Mouse (Mus musculus) Patski (cell line): ENCODE data around the gene Dclre1b. TPM values are rescaled to one million over a fixed set of nuclear protein-coding genes. Genes with fewer than 3 reads are reported as not detected.

Experiments
- ATAC-seq: fragments of 100-300 bp; one replicate; pipeline ENCODE4 v1.8.0; 2021
- CTCF ChIA-PET: fragments of 350-600 bp; sonication (Branson Sonifier 250); formaldehyde crosslinking; loops from one replicate; lab custom pipeline; 2022; ENCODE audit warnings: inconsistent platforms; lab: Charles Lee
- POLR2A ChIA-PET: fragments of 350-600 bp; sonication (Branson Sonifier 250); formaldehyde crosslinking; loops from one replicate; lab custom pipeline; 2022; ENCODE audit warnings: antibody characterized with exemption, inconsistent platforms; lab: Charles Lee
- DNase-seq: peaks from one replicate; pipeline ENCODE4 v3.0.0-alpha.2; 2011; ENCODE audit warnings: low read depth, low spot score
- H3K27me3 ChIP-seq: fragments of 371-371 bp; one replicate; pipeline ENCODE4 v1.5.1; 2021
- CTCF ChIP-seq: fragments of 100-300 bp; IDR thresholded peaks from one replicate; pipeline ENCODE4 v1.5.1; 2021
- in situ Hi-C: fragments of 300-500 bp; cut with MboI; formaldehyde crosslinking; loops from 3 replicates; pipeline ENCODE4 v1.11.1; 2018; ENCODE audit warnings: low pct_unique_long_range_greater_than_20kb, mixed read lengths
- polyA plus RNA-seq: library from polyadenylated mRNA; unstranded; gene quantifications from one replicate; pipeline ENCODE4 v1.2.3, GENCODE M21; 2021

The Dclre1b gene
- polyA plus RNA-seq, 1 experiment from 2014 or later, result 12.0 TPM

GRCm38 (mm10) chr3:103777940-103778339 is 31.3 kb downstream of the Dclre1b start:
- no peaks in the 10 kb centered on the region for H3K27me3 ChIP-seq
- DNase-seq (no peak), ATAC-seq (no peak)
- in situ Hi-C loops, result no loop called here
- no peak for TF ChIP-seq CTCF
- ChIA-PET POLR2A (interaction anchor here (2.0 kb wide), 1 partner anchor 12 kb away, joined by 4 read pairs; no protein-coding TSS in a partner anchor), CTCF (interaction anchor here (1.4 to 2.9 kb wide), 2 partner anchors 9 to 11 kb away, joined by 4 to 9 read pairs; no protein-coding TSS in a partner anchor)

- TF ChIP-seq CTCF, result no peak
- H3K27me3 ChIP-seq, result no peaks in the 10 kb centered on the region
- DNase-seq (no peak), ATAC-seq (no peak)
- in situ Hi-C loops, result no loop called here
- POLR2A ChIA-PET, result no interaction called here
- CTCF ChIA-PET, result interaction anchor here (0.9 to 1.9 kb wide), 7 partner anchors 9 to 28 kb away, joined by 3 to 8 read pairs (median 4); no protein-coding TSS in a partner anchor
Observed at GRCm38 (mm10) chr3:103774009-103774408, 35.2 kb downstream of the Dclre1b start.

- ChIA-PET POLR2A (interaction anchor here (0.8 to 1.0 kb wide), 3 partner anchors 9 to 16 kb away, joined by 3 to 4 read pairs (median 3); no protein-coding TSS in a partner anchor), CTCF (interaction anchor here (0.8 to 2.4 kb wide), 9 partner anchors 9 to 47 kb away, joined by 3 to 12 read pairs (median 4); no protein-coding TSS in a partner anchor)
- in situ Hi-C loops, result no loop called here
- no peaks in the 10 kb centered on the region for H3K27me3 ChIP-seq
- TF ChIP-seq CTCF, result no peak
- DNase-seq (no peak), ATAC-seq (no peak)
Observed at GRCm38 (mm10) chr3:103773508-103773907, 35.7 kb downstream of the Dclre1b start.

DNA sequence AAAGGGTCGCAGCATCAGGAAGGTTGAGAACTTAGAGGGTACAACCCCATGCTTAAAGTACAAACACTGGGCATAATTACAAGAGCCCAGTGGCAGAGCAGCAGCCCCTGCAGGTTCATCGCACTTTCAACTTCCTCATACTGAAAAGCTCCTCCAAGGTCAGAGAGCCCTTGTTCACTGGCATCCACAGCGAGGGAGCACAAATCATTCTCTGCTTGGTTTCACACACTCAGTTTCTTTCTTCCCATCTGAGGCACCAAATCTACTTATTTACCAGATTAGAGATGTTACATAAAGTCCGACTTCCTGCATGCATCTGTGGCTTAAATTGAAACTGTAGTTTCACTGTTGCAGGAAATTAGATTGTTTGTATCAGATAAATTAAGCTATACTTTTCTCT is 36.4 kb downstream of the Dclre1b start:
- TF ChIP-seq CTCF, result no peak
- POLR2A ChIA-PET, result interaction anchor here (0.8 to 1.0 kb wide), 3 partner anchors 10 to 16 kb away, joined by 3 to 4 read pairs (median 3); no protein-coding TSS in a partner anchor
- DNase-seq (no peak), ATAC-seq (no peak)
- CTCF ChIA-PET, result interaction anchor here (0.8 to 2.4 kb wide), 12 partner anchors 10 to 323 kb away, joined by 3 to 12 read pairs (median 4); no protein-coding TSS in a partner anchor
- in situ Hi-C loops, result no loop called here
- H3K27me3 ChIP-seq, result no peaks in the 10 kb centered on the region

DNA sequence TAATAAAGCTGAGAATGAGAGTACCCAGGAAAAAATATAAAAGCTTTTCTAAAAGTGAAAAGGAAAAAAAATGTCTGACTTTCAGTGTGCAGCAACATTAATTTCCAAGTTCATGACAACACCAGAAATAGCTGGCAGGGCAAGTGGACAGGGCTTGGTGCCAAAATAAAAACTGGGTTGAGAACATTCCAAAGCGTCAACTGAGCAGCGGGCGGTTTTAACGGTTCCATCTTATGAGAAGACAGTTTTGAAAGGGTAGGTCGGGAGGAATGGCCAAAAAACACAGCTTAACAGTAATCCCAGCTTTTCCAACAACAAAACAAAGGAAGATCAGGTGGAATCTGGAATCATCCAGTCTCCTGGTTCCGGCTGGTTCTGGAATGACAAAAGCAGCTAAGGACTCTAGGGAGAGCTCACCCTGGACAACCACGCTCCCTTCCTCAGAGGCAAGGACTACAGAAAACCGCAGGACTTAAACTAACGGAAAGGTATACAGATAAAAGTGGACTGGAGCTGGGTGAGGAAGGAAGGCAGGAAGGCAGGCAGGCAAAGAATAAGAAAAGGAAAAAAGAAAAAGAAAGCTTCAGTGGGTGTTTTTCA is 37.6 kb downstream of the Dclre1b start:
- no peak for TF ChIP-seq CTCF
- in situ Hi-C loops, result no loop called here
- peak; percentile 74 for ATAC-seq
- ChIA-PET POLR2A (interaction anchor here (0.5 to 1.2 kb wide), 6 partner anchors 9 to 833 kb away, joined by 3 to 4 read pairs (median 4); no protein-coding TSS in a partner anchor), CTCF (interaction anchor here (0.9 to 2.4 kb wide), 11 partner anchors 11 to 322 kb away, joined by 3 to 12 read pairs (median 4); partner anchors contain the start of gene Olfml3)
- DNase-seq, result peak; percentile 75
- H3K27me3 ChIP-seq, result no peaks in the 10 kb centered on the region

- H3K27me3 ChIP-seq, result no peaks in the 10 kb centered on the region
- no peak for TF ChIP-seq CTCF
- CTCF ChIA-PET, result interaction anchor here (1.1 to 3.7 kb wide), 6 partner anchors 8 to 384 kb away, joined by 3 to 16 read pairs (median 4); no protein-coding TSS in a partner anchor
- POLR2A ChIA-PET, result no interaction called here
- ATAC-seq, result no peak
- DNase-seq, result no peak
- in situ Hi-C loops, result no loop called here
Observed at GRCm38 (mm10) chr3:103766789-103767188, 42.5 kb downstream of the Dclre1b start.

DNA sequence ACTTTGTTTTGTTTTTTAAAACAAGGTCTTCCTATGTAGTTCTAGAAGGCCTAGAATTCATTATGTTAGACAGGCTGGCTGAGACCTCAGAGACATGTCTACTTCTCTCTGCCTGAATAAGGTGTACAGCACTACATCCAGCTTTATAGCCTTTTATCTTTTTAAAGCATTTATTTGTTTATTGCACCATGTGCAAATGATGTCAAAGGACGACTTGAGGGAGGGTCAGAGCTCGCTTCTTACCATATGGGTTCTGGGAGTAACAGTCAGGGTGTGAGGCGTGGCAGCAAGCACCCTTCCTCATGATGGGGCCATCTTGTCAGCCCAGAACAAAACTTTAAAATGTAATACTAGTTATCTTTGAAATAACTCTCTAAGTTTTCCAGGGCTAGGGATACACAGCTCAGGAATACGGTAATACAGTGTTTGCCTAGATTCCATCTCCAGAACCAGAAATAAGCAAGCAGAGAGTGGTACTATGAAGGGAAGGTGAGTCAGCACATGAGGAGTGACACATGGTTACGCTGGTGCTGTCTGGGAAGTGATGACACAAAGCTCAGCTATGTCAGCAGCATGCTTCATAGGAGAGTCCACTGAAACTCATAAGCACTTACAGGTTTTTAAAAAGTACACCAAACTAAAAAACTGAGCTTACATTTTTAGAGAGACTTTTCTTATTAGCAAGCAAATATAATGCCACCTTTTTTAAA is 49.8 kb downstream of the Dclre1b start:
- ATAC-seq (peak; percentile 85), DNase-seq (peak; percentile 67)
- POLR2A ChIA-PET, result interaction anchor here (0.9 kb wide), 1 partner anchor 12 kb away, joined by 4 read pairs; no protein-coding TSS in a partner anchor
- CTCF ChIA-PET, result interaction anchor here (0.7 to 3.4 kb wide), 8 partner anchors 9 to 339 kb away, joined by 3 to 16 read pairs (median 3); no protein-coding TSS in a partner anchor
- in situ Hi-C loops, result no loop called here
- H3K27me3 ChIP-seq, result no peaks in the 10 kb centered on the region
- TF ChIP-seq CTCF, result no peak

GRCm38 (mm10) chr3:103758456-103758855 is 50.8 kb downstream of the Dclre1b start:
- in situ Hi-C loops, result no loop called here
- no peak for DNase-seq
- ChIA-PET CTCF (interaction anchor here (1.2 to 3.4 kb wide), 4 partner anchors 10 to 338 kb away, joined by 3 to 16 read pairs (median 3); no protein-coding TSS in a partner anchor), POLR2A (no interaction called here)
- ATAC-seq, result no peak
- no peak for TF ChIP-seq CTCF
- no peaks in the 10 kb centered on the region for H3K27me3 ChIP-seq

DNA sequence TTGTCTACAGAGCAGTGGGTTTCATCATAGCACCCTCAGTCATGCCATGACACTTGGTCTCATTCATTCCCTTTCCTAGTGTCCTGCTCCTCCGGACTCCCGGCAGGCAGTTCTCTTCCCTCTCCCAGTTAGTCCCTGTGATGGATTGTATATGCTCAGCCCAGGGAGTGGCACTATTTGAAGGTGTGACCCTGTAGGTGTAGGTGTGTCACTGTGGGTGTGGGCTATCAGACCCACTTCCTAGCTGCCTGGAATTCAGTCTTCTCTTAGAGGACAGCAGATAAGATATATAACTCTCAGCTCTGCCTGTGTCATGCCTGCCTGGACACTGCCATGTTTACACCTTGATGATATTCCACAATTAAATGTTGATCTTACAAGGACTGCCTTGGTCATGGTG is 52.3 kb downstream of the Dclre1b start:
- DNase-seq, result no peak
- no peaks in the 10 kb centered on the region for H3K27me3 ChIP-seq
- POLR2A ChIA-PET, result no interaction called here
- TF ChIP-seq CTCF, result no peak
- ATAC-seq, result no peak
- CTCF ChIA-PET, result interaction anchor here (1.8 kb wide), 1 partner anchor 12 kb away, joined by 4 read pairs; no protein-coding TSS in a partner anchor
- in situ Hi-C loops, result no loop called here

- ChIA-PET CTCF (interaction anchor here (1.0 to 1.8 kb wide), 4 partner anchors 11 to 361 kb away, joined by 3 to 4 read pairs (median 4); partner anchors contain the start of gene Olfml3), POLR2A (no interaction called here)
- in situ Hi-C loops, result no loop called here
- no peaks in the 10 kb centered on the region for H3K27me3 ChIP-seq
- DNase-seq (no peak), ATAC-seq (no peak)
- no peak for TF ChIP-seq CTCF
Observed at GRCm38 (mm10) chr3:103755351-103755750, 53.9 kb downstream of the Dclre1b start.
